10 mouse cellular contexts compared by ENCODE assay signal in genomic region chr14:31166827-31167226, GRCm38 (mm10). TPM values are rescaled to one million over a fixed set of nuclear protein-coding genes. Genes with fewer than 3 reads are reported as not detected.
DNase-seq lines count a peak whose midpoint lies in the region; ATAC-seq lines count a peak whose summit lies in the region.
"Had no signal": no experiment of that assay in that cellular context is flagged by ENCODE, and none has a peak within 500 bp of the region (broad histone marks: within the 10 kb centered on the region; RNA-seq: fewer than 3 reads in every experiment).

No protein-coding gene starts in this region.

- WGBS in heart, embryonic 13.5 days, result 47% methylated on average over 9 of the region's 9 CpGs
- whole genome bisulfite sequencing in midbrain, embryonic 10.5 days, result 76% methylated on average over 9 of the region's 9 CpGs
- WGBS in midbrain, embryonic 11.5 days, result 72% methylated on average over 9 of the region's 9 CpGs
- WGBS in intestine, embryonic 16.5 days, result 64% methylated on average over 9 of the region's 9 CpGs
- WGBS in stomach, embryonic 14.5 days, result 62% methylated on average over 9 of the region's 9 CpGs

- H3K4me1 ChIP-seq in heart, embryonic 13.5 days, result peaks cover 62% of the 10 kb centered on the region
- peaks cover 28% of the 10 kb centered on the region for H3K4me1 ChIP-seq in midbrain, embryonic 10.5 days
- no peaks in the 10 kb centered on the region for H3K4me1 ChIP-seq in midbrain, embryonic 11.5 days (ENCODE audit: control insufficient read depth, insufficient read depth, low read length)
- H3K4me1 ChIP-seq in intestine, embryonic 16.5 days (ENCODE audit: control insufficient read depth, insufficient read depth, low read length), result peaks cover 3% of the 10 kb centered on the region
- H3K4me1 ChIP-seq in stomach, embryonic 14.5 days (ENCODE audit: control insufficient read depth, insufficient read depth, low read length), result 0 out of 2 replicates have a peak, but pooled peaks cover 3% of the 10 kb centered on the region

- no peak for ATAC-seq in heart, embryonic 13.5 days (ENCODE audit: extremely low read depth, insufficient number of reproducible peaks, low FRiP score, low TSS enrichment)
- no peak for ATAC-seq in midbrain, embryonic 11.5 days (ENCODE audit: low FRiP score)
- no peak for ATAC-seq in intestine, embryonic 16.5 days
- ATAC-seq in stomach, embryonic 14.5 days (ENCODE audit: insufficient number of reproducible peaks, insufficient read depth, low FRiP score, low read depth), result no peak
- ATAC-seq: forebrain, postnatal 0 days had no signal

- peak overlapping the region; percentile 61 for H3K4me2 ChIP-seq in heart, embryonic 13.5 days
- H3K4me2 ChIP-seq in midbrain, embryonic 11.5 days, result no peak overlapping the region
- no peak overlapping the region; the same call in 1 of the 2 replicates for H3K4me2 ChIP-seq in intestine, embryonic 16.5 days (ENCODE audit: low read depth, low read length)
- peak overlapping the region; percentile 14; the same call in 1 of the 2 replicates for H3K4me2 ChIP-seq in stomach, embryonic 14.5 days (replicated peaks; ENCODE audit: low read depth, low read length)

- peak overlapping the region; percentile 77 for H3K27ac ChIP-seq in heart, embryonic 13.5 days (replicated peaks)
- peak overlapping the region; percentile 47 for H3K27ac ChIP-seq in midbrain, embryonic 10.5 days (replicated peaks)
- no peak overlapping the region for H3K27ac ChIP-seq in midbrain, embryonic 11.5 days (ENCODE audit: low read depth, low read length)
- no peak overlapping the region for H3K27ac ChIP-seq in intestine, embryonic 16.5 days (ENCODE audit: low read length)
- H3K27ac ChIP-seq in stomach, embryonic 14.5 days (ENCODE audit: low read length), result no peak overlapping the region

- intact Hi-C loops in heart, postnatal 25 days (cut with DNase I), result no loop called here

- H3K27me3 ChIP-seq in heart, embryonic 13.5 days (replicated peaks), result no peaks in the 10 kb centered on the region
- H3K27me3 ChIP-seq in midbrain, embryonic 10.5 days (ENCODE audit: low read depth, poor library complexity, severe bottlenecking), result no peaks in the 10 kb centered on the region
- no peaks in the 10 kb centered on the region for H3K27me3 ChIP-seq in midbrain, embryonic 11.5 days (ENCODE audit: control insufficient read depth, insufficient read depth, low read length)
- H3K27me3 ChIP-seq in intestine, embryonic 16.5 days (replicated peaks; ENCODE audit: control insufficient read depth, insufficient read depth, low read length), result no peaks in the 10 kb centered on the region
- no peaks in the 10 kb centered on the region for H3K27me3 ChIP-seq in stomach, embryonic 14.5 days (ENCODE audit: control insufficient read depth, insufficient read depth, low read length)

- no peaks in the 10 kb centered on the region for H3K9me3 ChIP-seq in heart, embryonic 13.5 days
- H3K9me3 ChIP-seq in midbrain, embryonic 10.5 days (replicated peaks), result no peaks in the 10 kb centered on the region
- no peaks in the 10 kb centered on the region for H3K9me3 ChIP-seq in midbrain, embryonic 11.5 days (ENCODE audit: control insufficient read depth, low read length)
- no peaks in the 10 kb centered on the region for H3K9me3 ChIP-seq in intestine, embryonic 16.5 days (ENCODE audit: control insufficient read depth, low read length)
- no peaks in the 10 kb centered on the region for H3K9me3 ChIP-seq in stomach, embryonic 14.5 days (ENCODE audit: control insufficient read depth, low read depth, low read length)
- H3K9me3 ChIP-seq: G1E had no signal

- peak overlapping the region; percentile 71 for H3K9ac ChIP-seq in heart, embryonic 13.5 days
- H3K9ac ChIP-seq in midbrain, embryonic 11.5 days (ENCODE audit: low read length), result no peak overlapping the region
- 0 out of 2 replicates have a peak overlapping the region, but pooled peaks have one; percentile 6 for H3K9ac ChIP-seq in intestine, embryonic 16.5 days (ENCODE audit: low read depth, low read length)
- no peak overlapping the region for H3K9ac ChIP-seq in stomach, embryonic 14.5 days (replicated peaks; ENCODE audit: low read depth, low read length)
- H3K9ac ChIP-seq: forebrain, postnatal 0 days had no signal

- DNase-seq in heart, postnatal 25 days (ENCODE audit: low spot score), result no peak
- no peak for DNase-seq in midbrain, embryonic 10.5 days (ENCODE audit: low spot score)
- DNase-seq in midbrain, embryonic 11.5 days (ENCODE audit: low spot score, missing footprints), result no peak
- DNase-seq in spleen, postnatal 36 days (ENCODE audit: low spot score in 2 of 2), result no peak
- DNase-seq in left cerebral cortex, adult 8-10 months (ENCODE audit: low spot score in 2 of 2), result no peak
- DNase-seq: forebrain, postnatal 0 days had no signal

- H3K4me3 ChIP-seq in heart, embryonic 13.5 days, result peak overlapping the region; percentile 52
- peak overlapping the region; percentile 20 for H3K4me3 ChIP-seq in midbrain, embryonic 10.5 days
- no peak overlapping the region for H3K4me3 ChIP-seq in midbrain, embryonic 11.5 days (ENCODE audit: low read depth, low read length)
- H3K4me3 ChIP-seq in intestine, embryonic 16.5 days (ENCODE audit: low read length), result peak overlapping the region; percentile 13
- 0 out of 2 replicates have a peak overlapping the region, but pooled peaks have one; percentile 3 for H3K4me3 ChIP-seq in stomach, embryonic 14.5 days (ENCODE audit: low read depth, low read length)

- peaks cover 27% of the 10 kb centered on the region for H3K36me3 ChIP-seq in heart, embryonic 13.5 days
- H3K36me3 ChIP-seq in midbrain, embryonic 10.5 days, result peaks cover 24% of the 10 kb centered on the region
- H3K36me3 ChIP-seq in midbrain, embryonic 11.5 days (ENCODE audit: control insufficient read depth, insufficient read depth, low read length), result peaks cover 16% of the 10 kb centered on the region
- peaks cover 6% of the 10 kb centered on the region for H3K36me3 ChIP-seq in intestine, embryonic 16.5 days (ENCODE audit: control insufficient read depth, insufficient read depth, low read length)
- H3K36me3 ChIP-seq in stomach, embryonic 14.5 days (ENCODE audit: control insufficient read depth, insufficient read depth, low read length), result peaks cover 17% of the 10 kb centered on the region

RNA-seq across cellular contexts. Expression of gene Stab1, which starts 1.6 kb away (rescaled TPM):
- polyA plus RNA-seq in heart, embryonic 13.5 days (2015; fragmentation: Nextera tagmentation; extraction: Ambion mirVana), result 43.2 and 49.5 TPM in 2 replicates
- total RNA-seq in heart, postnatal 25 days (2021), result 10 to 100 TPM; 76.4 to 76.8 TPM
- polyA plus RNA-seq in midbrain, embryonic 10.5 days (2016; fragmentation: Nextera tagmentation; extraction: Ambion mirVana), result 18.0 and 23.7 TPM in 2 replicates
- 28.6 and 28.7 TPM in 2 replicates for polyA plus RNA-seq in midbrain, embryonic 11.5 days (2014; fragmentation: Nextera tagmentation; extraction: Ambion mirVana)
- polyA plus RNA-seq in intestine, embryonic 16.5 days (2015; fragmentation: Nextera tagmentation; extraction: Ambion mirVana), result 19.0 and 24.5 TPM in 2 replicates
- polyA plus RNA-seq in stomach, embryonic 14.5 days (2014; fragmentation: Nextera tagmentation; extraction: Ambion mirVana), result 48.3 and 54.4 TPM in 2 replicates
- 10 to 100 TPM; 18.7 to 28.1 (median 22.2) TPM for total RNA-seq in left cerebral cortex, adult 8-10 months (2022)
- polyA plus RNA-seq: G1E had no signal

RNA-seq across cellular contexts. Expression of gene Nt5dc2, which starts 36.0 kb away (rescaled TPM):
- 300 and 318 TPM in 2 replicates for polyA plus RNA-seq in heart, embryonic 13.5 days (2015; fragmentation: Nextera tagmentation; extraction: Ambion mirVana)
- total RNA-seq in heart, postnatal 25 days (2021), result 10 to 100 TPM; 18.2 to 22.6 TPM
- polyA plus RNA-seq in midbrain, embryonic 10.5 days (2016; fragmentation: Nextera tagmentation; extraction: Ambion mirVana), result 543 and 572 TPM in 2 replicates
- 457 and 520 TPM in 2 replicates for polyA plus RNA-seq in midbrain, embryonic 11.5 days (2014; fragmentation: Nextera tagmentation; extraction: Ambion mirVana)
- 205 and 208 TPM in 2 replicates for polyA plus RNA-seq in intestine, embryonic 16.5 days (2015; fragmentation: Nextera tagmentation; extraction: Ambion mirVana)
- 324 and 357 TPM in 2 replicates for polyA plus RNA-seq in stomach, embryonic 14.5 days (2014; fragmentation: Nextera tagmentation; extraction: Ambion mirVana)
- total RNA-seq in left cerebral cortex, adult 8-10 months (2022), result 1 to 10 TPM; 3.0 to 4.1 (median 3.8) TPM

RNA-seq across cellular contexts. Expression of gene Smim4, which starts 38.1 kb away (rescaled TPM):
- polyA plus RNA-seq in heart, embryonic 13.5 days (2015; fragmentation: Nextera tagmentation; extraction: Ambion mirVana), result 78.4 and 81.9 TPM in 2 replicates
- total RNA-seq in heart, postnatal 25 days (2021), result 10 to 100 TPM; 60.2 to 61.0 TPM
- polyA plus RNA-seq in midbrain, embryonic 10.5 days (2016; fragmentation: Nextera tagmentation; extraction: Ambion mirVana), result 63.1 and 64.3 TPM in 2 replicates
- 54.7 and 56.2 TPM in 2 replicates for polyA plus RNA-seq in midbrain, embryonic 11.5 days (2014; fragmentation: Nextera tagmentation; extraction: Ambion mirVana)
- 87.6 and 92.2 TPM in 2 replicates for polyA plus RNA-seq in intestine, embryonic 16.5 days (2015; fragmentation: Nextera tagmentation; extraction: Ambion mirVana)
- polyA plus RNA-seq in stomach, embryonic 14.5 days (2014; fragmentation: Nextera tagmentation; extraction: Ambion mirVana), result 65.0 and 80.1 TPM in 2 replicates
- total RNA-seq in left cerebral cortex, adult 8-10 months (2022), result 10 to 100 TPM; 26.5 to 30.6 (median 28.0) TPM

RNA-seq across cellular contexts. Expression of gene Tnnc1, which starts 41.3 kb away (rescaled TPM):
- 3,442 and 4,164 TPM in 2 replicates for polyA plus RNA-seq in heart, embryonic 13.5 days (2015; fragmentation: Nextera tagmentation; extraction: Ambion mirVana)
- 1,000 to 10,000 TPM; 5,169 to 5,647 TPM for total RNA-seq in heart, postnatal 25 days (2021)
- 0.80 and 1.1 TPM in 2 replicates for polyA plus RNA-seq in midbrain, embryonic 10.5 days (2016; fragmentation: Nextera tagmentation; extraction: Ambion mirVana)
- polyA plus RNA-seq in midbrain, embryonic 11.5 days (2014; fragmentation: Nextera tagmentation; extraction: Ambion mirVana), result 0.40 and 0.80 TPM in 2 replicates
- polyA plus RNA-seq in intestine, embryonic 16.5 days (2015; fragmentation: Nextera tagmentation; extraction: Ambion mirVana), result 3.5 and 3.7 TPM in 2 replicates
- polyA plus RNA-seq in stomach, embryonic 14.5 days (2014; fragmentation: Nextera tagmentation; extraction: Ambion mirVana), result 1.3 and 3.2 TPM in 2 replicates
- total RNA-seq in left cerebral cortex, adult 8-10 months (2022), result 10 to 100 TPM; 19.5 to 22.6 (median 19.7) TPM

RNA-seq across cellular contexts. Expression of gene Nisch, which starts 49.9 kb away (rescaled TPM):
- polyA plus RNA-seq in heart, embryonic 13.5 days (2015; fragmentation: Nextera tagmentation; extraction: Ambion mirVana), result 340 and 345 TPM in 2 replicates
- total RNA-seq in heart, postnatal 25 days (2021), result 100 to 1,000 TPM; 145 to 148 TPM
- 391 and 448 TPM in 2 replicates for polyA plus RNA-seq in midbrain, embryonic 10.5 days (2016; fragmentation: Nextera tagmentation; extraction: Ambion mirVana)
- polyA plus RNA-seq in midbrain, embryonic 11.5 days (2014; fragmentation: Nextera tagmentation; extraction: Ambion mirVana), result 243 and 258 TPM in 2 replicates
- 217 and 228 TPM in 2 replicates for polyA plus RNA-seq in intestine, embryonic 16.5 days (2015; fragmentation: Nextera tagmentation; extraction: Ambion mirVana)
- 347 and 368 TPM in 2 replicates for polyA plus RNA-seq in stomach, embryonic 14.5 days (2014; fragmentation: Nextera tagmentation; extraction: Ambion mirVana)
- 100 to 1,000 TPM; 363 to 424 (median 392) TPM for total RNA-seq in left cerebral cortex, adult 8-10 months (2022)

Comparison
In these comparisons a context has a peak if more than half of its experiments do, and no peak if none do; other contexts are left out.
1. H3K27ac ChIP-seq: peak in heart, embryonic 13.5 days (single experiment) and midbrain, embryonic 10.5 days (single experiment); none in midbrain, embryonic 11.5 days (single experiment), intestine, embryonic 16.5 days (single experiment) and stomach, embryonic 14.5 days (single experiment).
2. H3K4me2 ChIP-seq: peak in heart, embryonic 13.5 days (single experiment) and stomach, embryonic 14.5 days (single experiment); none in midbrain, embryonic 11.5 days (single experiment) and intestine, embryonic 16.5 days (single experiment).
3. H3K9ac ChIP-seq: peak in heart, embryonic 13.5 days (single experiment) and intestine, embryonic 16.5 days (single experiment); none in midbrain, embryonic 11.5 days (single experiment) and stomach, embryonic 14.5 days (single experiment).